Mouse (Mus musculus) forebrain, embryonic 13.5 days (tissue): ENCODE data around the gene Cluh. TPM values are rescaled to one million over a fixed set of nuclear protein-coding genes. Genes with fewer than 3 reads are reported as not detected.

Experiments used
- ATAC-seq: fragments of 200-750 bp; cut with Nextera tagmentation; 2 replicates; pipeline ENCODE4 v1.8.0; 2017
- H3K27ac ChIP-seq: fragments of 300-500 bp; sonication (generic); 2 replicates; pipeline ENCODE4 v1.5.1; 2015; ENCODE audit warnings: inconsistent platforms, mild to moderate bottlenecking, moderate library complexity
- H3K27me3 ChIP-seq: fragments of 300-500 bp; sonication (generic); 2 replicates; pipeline ENCODE4 v1.6.1; 2015; ENCODE audit warnings: mild to moderate bottlenecking, inconsistent platforms
- H3K36me3 ChIP-seq: fragments of 300-500 bp; sonication (generic); 2 replicates; pipeline ENCODE4 v1.6.1; 2015; ENCODE audit warnings: mild to moderate bottlenecking, inconsistent platforms; ENCODE audit not compliant: poor library complexity, severe bottlenecking
- H3K4me1 ChIP-seq: fragments of 300-500 bp; sonication (generic); 2 replicates; pipeline ENCODE4 v1.6.1; 2015; ENCODE audit warnings: inconsistent platforms
- H3K4me2 ChIP-seq: fragments of 300-500 bp; sonication (generic); 2 replicates; pipeline ENCODE4 v1.6.1; 2015; ENCODE audit warnings: inconsistent platforms, mild to moderate bottlenecking, moderate library complexity
- H3K4me3 ChIP-seq: fragments of 300-500 bp; sonication (generic); 2 replicates; pipeline ENCODE4 v1.5.1; 2015; ENCODE audit warnings: mild to moderate bottlenecking, inconsistent platforms
- H3K9ac ChIP-seq: fragments of 300-500 bp; sonication (generic); 2 replicates; pipeline ENCODE4 v1.6.1; 2015; ENCODE audit warnings: mild to moderate bottlenecking, inconsistent platforms
- H3K9me3 ChIP-seq: fragments of 300-500 bp; sonication (generic); replicated peaks from 2 replicates; pipeline ENCODE4 v1.6.1; 2016; ENCODE audit warnings: inconsistent platforms
- WGBS: fragments of 180-500 bp; shearing (Covaris S2); methylation state at CpG from one replicate; pipeline ENCODE4 v1.1.7; 2015; 5-methylcytosine and 5-hydroxymethylcytosine counted together
- polyA plus RNA-seq: library from polyadenylated mRNA; unstranded; fragments of >200 nt; fragmentation: Nextera tagmentation; extraction: Ambion mirVana; gene quantifications from 2 replicates; pipeline ENCODE4 v1.2.1, GENCODE M21; 2015

Cluh gene
- polyA plus RNA-seq, 1 experiment from 2014 or later, result 9.3 TPM

DNA sequence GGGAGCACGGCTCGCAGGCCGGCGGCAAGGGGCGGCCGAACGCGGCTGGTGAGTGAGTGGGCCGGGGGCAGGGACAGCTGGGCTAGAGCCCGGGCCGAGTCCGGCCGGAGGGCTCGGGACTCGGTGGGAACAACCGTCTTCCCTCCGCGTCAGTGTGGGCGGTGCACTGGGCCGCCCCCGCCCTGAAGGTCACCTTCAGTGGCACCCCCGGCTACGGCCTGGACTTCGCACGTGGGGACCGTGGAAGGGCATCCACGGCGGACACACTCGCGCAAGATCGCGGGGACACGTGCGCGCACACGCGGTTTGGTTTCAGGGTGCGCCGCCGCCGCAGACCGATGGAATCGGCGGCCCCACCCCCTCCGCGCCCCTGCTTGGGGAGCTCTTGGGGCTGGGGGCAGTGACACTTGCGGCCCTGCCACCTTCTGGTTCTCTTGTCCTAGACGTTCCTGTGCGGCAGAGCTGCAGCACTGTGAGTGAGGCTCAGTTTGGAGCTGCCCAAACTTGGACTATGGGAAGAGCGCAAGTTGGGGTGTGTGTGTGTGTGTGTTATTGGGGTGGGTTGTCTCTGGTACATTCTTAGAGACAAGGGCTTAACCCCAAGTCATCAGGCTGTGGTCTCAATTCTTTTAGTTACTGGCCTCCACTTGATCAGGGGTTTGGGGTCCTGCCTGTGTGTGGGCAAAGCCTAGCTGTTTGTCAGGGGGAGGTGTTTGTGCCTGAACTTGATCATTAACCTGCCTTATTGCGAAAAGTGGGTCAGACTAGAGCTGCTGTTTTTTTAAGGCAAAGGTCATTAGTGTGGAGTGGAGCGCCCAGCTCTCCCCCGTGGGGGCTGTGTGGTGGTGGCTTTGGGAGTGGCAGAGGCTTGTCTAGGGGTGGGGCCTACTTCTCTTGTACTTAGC is 604 bp downstream of the Cluh start:
- peak overlapping the region; percentile 97 for H3K4me2 ChIP-seq
- H3K4me1 ChIP-seq, result peaks cover 34% of the 10 kb centered on the region
- 1% methylated on average over 53 of the region's 53 CpGs for WGBS
- H3K27ac ChIP-seq, result peak overlapping the region; percentile 10; the same call in 1 of the 2 replicates
- no peaks in the 10 kb centered on the region for H3K9me3 ChIP-seq
- H3K4me3 ChIP-seq, result peak overlapping the region; percentile 76
- peak overlapping the region; percentile 87 for H3K9ac ChIP-seq
- no peaks in the 10 kb centered on the region for H3K36me3 ChIP-seq
- H3K27me3 ChIP-seq, result no peaks in the 10 kb centered on the region
- ATAC-seq, result peak; percentile 54

- H3K36me3 ChIP-seq, result no peaks in the 10 kb centered on the region
- 63% methylated on average over 4 of the region's 4 CpGs for WGBS
- H3K27ac ChIP-seq, result 0 out of 2 replicates have a peak overlapping the region, but pooled peaks have one; percentile 10
- peaks cover 34% of the 10 kb centered on the region for H3K4me1 ChIP-seq
- H3K27me3 ChIP-seq, result no peaks in the 10 kb centered on the region
- ATAC-seq, result no peak
- H3K9me3 ChIP-seq, result no peaks in the 10 kb centered on the region
- H3K4me2 ChIP-seq, result peak overlapping the region; percentile 97
- peak overlapping the region; percentile 76 for H3K4me3 ChIP-seq
- peak overlapping the region; percentile 87 for H3K9ac ChIP-seq
Observed at GRCm38 (mm10) chr11:74650576-74651100, 1.3 kb downstream of the Cluh start.

DNA sequence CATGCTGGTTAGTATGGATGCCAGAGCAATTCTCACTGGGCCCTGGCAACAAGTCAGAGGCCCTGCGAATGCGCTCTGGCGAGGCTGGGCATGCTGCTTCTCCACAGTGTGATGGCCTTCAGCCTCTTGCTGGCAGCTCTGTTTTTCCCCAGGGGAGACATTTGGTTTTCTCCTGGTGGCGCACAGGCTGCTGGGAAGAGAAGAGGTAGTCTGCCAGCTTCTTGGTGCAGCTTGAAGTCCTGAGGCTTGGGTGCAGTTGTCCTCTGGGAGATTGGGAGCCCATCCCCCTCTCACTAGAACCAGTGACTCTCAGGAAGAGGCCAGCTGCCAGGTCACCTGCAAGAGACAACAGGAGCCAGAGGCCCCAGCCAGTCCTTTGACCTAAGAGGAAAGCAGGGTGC is 3.5 kb downstream of the Cluh start:
- H3K9ac ChIP-seq, result no peak overlapping the region
- no peak overlapping the region for H3K27ac ChIP-seq
- no peaks in the 10 kb centered on the region for H3K9me3 ChIP-seq
- WGBS, result 78% methylated on average over 4 of the region's 4 CpGs
- H3K27me3 ChIP-seq, result no peaks in the 10 kb centered on the region
- no peak overlapping the region for H3K4me2 ChIP-seq
- H3K36me3 ChIP-seq, result peaks cover 14% of the 10 kb centered on the region
- peaks cover 34% of the 10 kb centered on the region for H3K4me1 ChIP-seq
- no peak for ATAC-seq
- H3K4me3 ChIP-seq, result no peak overlapping the region

- Histone ChIP-seq H3K4me2 (no peak overlapping the region), H3K36me3 (peaks cover 19% of the 10 kb centered on the region), H3K4me1 (peaks cover 33% of the 10 kb centered on the region), H3K4me3 (no peak overlapping the region), H3K9ac (no peak overlapping the region), H3K27ac (no peak overlapping the region), H3K9me3 (peaks cover 5% of the 10 kb centered on the region; the same call in 1 of the 2 replicates), H3K27me3 (no peaks in the 10 kb centered on the region)
- ATAC-seq, result no peak
- 83% methylated on average over 6 of the region's 6 CpGs for WGBS
Observed at GRCm38 (mm10) chr11:74653385-74653784, 4.1 kb downstream of the Cluh start.

GRCm38 (mm10) chr11:74655941-74656340 is 6.6 kb downstream of the Cluh start:
- no peak overlapping the region for H3K4me3 ChIP-seq
- peaks cover 6% of the 10 kb centered on the region; the same call in 1 of the 2 replicates for H3K9me3 ChIP-seq
- 86% methylated on average over 3 of the region's 3 CpGs for WGBS
- peaks cover 14% of the 10 kb centered on the region; the same call in 1 of the 2 replicates for H3K4me1 ChIP-seq
- no peak for ATAC-seq
- no peaks in the 10 kb centered on the region for H3K27me3 ChIP-seq
- H3K9ac ChIP-seq, result no peak overlapping the region
- no peak overlapping the region for H3K27ac ChIP-seq
- peaks cover 45% of the 10 kb centered on the region for H3K36me3 ChIP-seq
- H3K4me2 ChIP-seq, result no peak overlapping the region

DNA sequence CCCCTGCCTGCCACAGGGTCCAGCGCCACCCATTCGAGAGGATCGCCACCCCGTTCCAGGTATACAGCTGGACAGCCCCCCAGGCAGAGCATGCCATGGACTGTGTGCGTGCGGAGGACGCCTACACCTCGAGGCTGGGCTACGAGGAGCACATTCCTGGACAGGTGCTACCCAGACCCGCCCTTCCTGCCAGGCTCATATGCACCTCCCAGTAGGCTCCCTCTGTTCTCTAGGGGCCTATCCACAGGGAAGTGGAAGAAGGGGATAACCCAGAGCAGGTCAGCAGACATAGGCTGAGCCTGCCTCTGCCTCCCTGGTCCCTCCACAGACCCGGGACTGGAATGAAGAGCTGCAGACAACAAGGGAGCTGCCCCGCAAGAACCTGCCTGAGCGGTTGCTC is 11.0 kb downstream of the Cluh start:
- 96% methylated on average over 13 of the region's 13 CpGs for WGBS
- peaks cover 6% of the 10 kb centered on the region; the same call in 1 of the 2 replicates for H3K9me3 ChIP-seq
- H3K9ac ChIP-seq, result no peak overlapping the region
- peaks cover 89% of the 10 kb centered on the region for H3K36me3 ChIP-seq
- H3K4me3 ChIP-seq, result no peak overlapping the region
- no peaks in the 10 kb centered on the region for H3K27me3 ChIP-seq
- no peak for ATAC-seq
- no peak overlapping the region for H3K4me2 ChIP-seq
- H3K4me1 ChIP-seq, result no peaks in the 10 kb centered on the region
- H3K27ac ChIP-seq, result no peak overlapping the region

- Histone ChIP-seq H3K4me1 (no peaks in the 10 kb centered on the region), H3K4me2 (no peak overlapping the region), H3K4me3 (no peak overlapping the region), H3K27me3 (no peaks in the 10 kb centered on the region), H3K36me3 (peaks cover 99% of the 10 kb centered on the region), H3K9ac (no peak overlapping the region), H3K27ac (no peak overlapping the region), H3K9me3 (peaks cover 6% of the 10 kb centered on the region; the same call in 1 of the 2 replicates)
- no peak for ATAC-seq
- 95% methylated on average over 19 of the region's 19 CpGs for WGBS
Observed at GRCm38 (mm10) chr11:74661641-74662040, 12.3 kb downstream of the Cluh start.

DNA sequence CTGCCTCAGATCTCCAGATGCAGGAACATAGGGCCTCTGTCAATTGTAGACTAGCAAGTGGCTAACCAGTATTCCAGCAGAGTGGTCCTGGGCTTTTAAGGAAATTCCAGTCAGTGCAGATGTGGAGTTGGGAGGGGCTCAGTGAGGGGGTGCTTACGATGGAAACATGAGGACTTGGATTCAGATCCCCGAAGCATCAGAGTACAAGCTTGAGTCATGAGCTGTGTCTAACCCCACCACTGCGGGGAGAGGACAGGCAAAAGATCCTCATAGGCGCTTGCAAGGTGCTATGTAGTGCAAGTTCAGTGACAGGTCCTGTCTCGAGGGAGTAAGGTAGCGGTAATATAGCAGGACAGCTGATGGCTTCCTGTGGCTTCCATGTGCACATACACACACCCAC is 12.9 kb downstream of the Cluh start:
- H3K27ac ChIP-seq, result no peak overlapping the region
- H3K4me3 ChIP-seq, result no peak overlapping the region
- H3K9me3 ChIP-seq, result peaks cover 6% of the 10 kb centered on the region; the same call in 1 of the 2 replicates
- 88% methylated on average over 6 of the region's 6 CpGs for WGBS
- ATAC-seq, result no peak
- H3K36me3 ChIP-seq, result peaks cover 100% of the 10 kb centered on the region
- H3K9ac ChIP-seq, result no peak overlapping the region
- H3K27me3 ChIP-seq, result no peaks in the 10 kb centered on the region
- no peaks in the 10 kb centered on the region for H3K4me1 ChIP-seq
- H3K4me2 ChIP-seq, result no peak overlapping the region

GRCm38 (mm10) chr11:74664279-74664678 is 15.0 kb downstream of the Cluh start:
- Histone ChIP-seq H3K27me3 (no peaks in the 10 kb centered on the region), H3K36me3 (peaks cover 99% of the 10 kb centered on the region), H3K4me1 (no peaks in the 10 kb centered on the region), H3K27ac (no peak overlapping the region), H3K9ac (no peak overlapping the region), H3K4me2 (no peak overlapping the region), H3K4me3 (no peak overlapping the region), H3K9me3 (no peaks in the 10 kb centered on the region)
- no peak for ATAC-seq
- WGBS, result 89% methylated on average over 3 of the region's 3 CpGs

DNA sequence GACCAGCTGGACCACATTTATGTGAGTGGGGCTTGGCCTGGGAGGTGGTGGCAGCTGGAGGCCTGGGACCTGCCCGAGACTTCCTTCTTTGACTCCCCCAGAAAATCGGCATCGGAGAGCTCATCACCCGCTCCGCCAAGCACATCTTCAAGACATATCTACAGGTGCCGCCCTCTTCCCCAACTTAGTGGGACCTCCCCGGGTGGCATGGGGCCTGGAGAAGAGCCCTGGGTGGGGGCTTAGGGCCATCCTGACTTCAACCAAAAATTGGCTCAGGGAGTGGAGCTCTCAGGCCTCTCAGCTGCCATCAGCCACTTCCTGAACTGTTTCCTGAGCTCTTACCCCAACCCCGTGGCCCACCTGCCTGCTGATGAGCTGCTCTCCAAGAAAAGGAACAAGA is 15.6 kb downstream of the Cluh start:
- Histone ChIP-seq H3K4me3 (no peak overlapping the region), H3K27ac (no peak overlapping the region), H3K27me3 (no peaks in the 10 kb centered on the region), H3K36me3 (peaks cover 99% of the 10 kb centered on the region), H3K9me3 (no peaks in the 10 kb centered on the region), H3K9ac (no peak overlapping the region), H3K4me1 (no peaks in the 10 kb centered on the region), H3K4me2 (no peak overlapping the region)
- no peak for ATAC-seq
- WGBS, result 94% methylated on average over 8 of the region's 8 CpGs

GRCm38 (mm10) chr11:74665631-74666283 is 16.5 kb downstream of the Cluh start:
- no peaks in the 10 kb centered on the region for H3K27me3 ChIP-seq
- H3K4me3 ChIP-seq, result no peak overlapping the region
- H3K36me3 ChIP-seq, result peaks cover 96% of the 10 kb centered on the region
- H3K9ac ChIP-seq, result no peak overlapping the region
- no peak for ATAC-seq
- 94% methylated on average over 17 of the region's 17 CpGs for WGBS
- no peak overlapping the region for H3K4me2 ChIP-seq
- H3K9me3 ChIP-seq, result no peaks in the 10 kb centered on the region
- H3K27ac ChIP-seq, result no peak overlapping the region
- H3K4me1 ChIP-seq, result no peaks in the 10 kb centered on the region

DNA sequence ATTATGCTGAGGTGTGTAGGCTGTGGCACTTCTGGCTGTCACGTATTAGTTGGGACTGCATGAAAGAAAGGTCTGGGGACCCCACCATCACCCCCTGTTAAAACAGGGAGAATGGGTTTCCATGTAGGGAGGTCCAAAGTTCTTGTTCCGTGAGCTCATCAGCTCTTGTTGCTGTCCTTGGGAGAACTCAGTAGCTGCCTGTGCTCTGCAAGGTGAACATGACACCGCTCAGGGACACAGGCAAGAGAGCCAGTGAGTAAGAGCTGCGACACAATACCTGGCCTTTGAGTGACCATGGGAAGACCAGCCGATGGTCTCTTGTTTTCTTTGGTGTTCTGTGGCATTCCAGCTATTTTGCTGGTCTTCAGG is 17.0 kb downstream of the Cluh start:
- Histone ChIP-seq H3K4me1 (no peaks in the 10 kb centered on the region), H3K4me2 (no peak overlapping the region), H3K36me3 (peaks cover 91% of the 10 kb centered on the region), H3K4me3 (no peak overlapping the region), H3K9ac (no peak overlapping the region), H3K9me3 (no peaks in the 10 kb centered on the region), H3K27ac (no peak overlapping the region), H3K27me3 (no peaks in the 10 kb centered on the region)
- ATAC-seq, result no peak
- over 99% methylated on average over 5 of the region's 5 CpGs for WGBS
